Mouse (Mus musculus): ENCODE measurements around the gene Mid1.

- TF ChIP-seq CTCF (conservative IDR thresholded peaks at IDR 0.05; ENCODE audit: insufficient read depth, insufficient read length, low read depth, low read length) (no peak), POLR2A (IDR thresholded peaks at IDR 0.05; ENCODE audit: low read depth, low read length) (no peak)
Measured at GRCm38 (mm10) chrX:169903656-169904055, 218.7 kb downstream of the Mid1 start.

Measured in kidney, adult 2 months (tissue).